Mouse (Mus musculus) ES-Bruce4 (cell line): Measurements from ENCODE around the gene Sos1. TPM values are rescaled to one million over a fixed set of nuclear protein-coding genes. Genes with fewer than 3 reads are reported as not detected.

Experiments used
- H3K27ac ChIP-seq: 2 replicates; pipeline ENCODE4 v1.5.1; 2012; ENCODE audit warnings: low read length, inconsistent platforms; ENCODE audit not compliant: insufficient read depth
- H3K27me3 ChIP-seq: 2 replicates; pipeline ENCODE4 v1.6.1; 2012; ENCODE audit warnings: mild to moderate bottlenecking, low read length, inconsistent platforms; ENCODE audit not compliant: control insufficient read depth, poor library complexity, insufficient read depth, severe bottlenecking
- H3K36me3 ChIP-seq: 2 replicates; pipeline ENCODE4 v1.6.1; 2012; ENCODE audit warnings: inconsistent platforms, mild to moderate bottlenecking, low read length, moderate library complexity; ENCODE audit not compliant: control insufficient read depth, poor library complexity, insufficient read depth, severe bottlenecking
- H3K4me1 ChIP-seq: one replicate; pipeline ENCODE4 v1.8.1; 2011; ENCODE audit warnings: low read length; ENCODE audit not compliant: control insufficient read depth, insufficient read depth
- H3K4me3 ChIP-seq: 2 replicates; pipeline ENCODE4 v1.5.1; 2011; ENCODE audit warnings: low read depth, mild to moderate bottlenecking, low read length
- H3K9ac ChIP-seq: 2 replicates; pipeline ENCODE4 v1.6.1; 2012; ENCODE audit warnings: low read depth, mild to moderate bottlenecking, inconsistent platforms; ENCODE audit not compliant: poor library complexity, severe bottlenecking
- H3K9me3 ChIP-seq: replicated peaks from 2 replicates; pipeline ENCODE4 v1.6.1; 2012; ENCODE audit warnings: mild to moderate bottlenecking, low read length, inconsistent platforms; ENCODE audit not compliant: control insufficient read depth, poor library complexity, insufficient read depth, severe bottlenecking
- CTCF ChIP-seq: IDR thresholded peaks from one replicate; pipeline ENCODE4 v1.8.1; 2011; ENCODE audit warnings: low read depth, low read length
- EP300 ChIP-seq: IDR thresholded peaks from 2 replicates; pipeline ENCODE4 v1.6.1; 2011; ENCODE audit warnings: low read depth, low read length; ENCODE audit not compliant: insufficient read depth
- POLR2A ChIP-seq: IDR thresholded peaks from one replicate; pipeline ENCODE4 v1.8.1; 2011; ENCODE audit warnings: low read length; ENCODE audit not compliant: insufficient read depth
- polyA plus RNA-seq: library from polyadenylated mRNA; stranded (reverse); fragments of >200 nt; gene quantifications from 2 replicates; pipeline ENCODE4 v1.2.4, GENCODE M21; 2011; ENCODE audit warnings: low read depth; ENCODE audit not compliant: missing spikeins, insufficient read depth, insufficient read length

Sos1 gene
- polyA plus RNA-seq, 1 experiment = 43.1 TPM

DNA sequence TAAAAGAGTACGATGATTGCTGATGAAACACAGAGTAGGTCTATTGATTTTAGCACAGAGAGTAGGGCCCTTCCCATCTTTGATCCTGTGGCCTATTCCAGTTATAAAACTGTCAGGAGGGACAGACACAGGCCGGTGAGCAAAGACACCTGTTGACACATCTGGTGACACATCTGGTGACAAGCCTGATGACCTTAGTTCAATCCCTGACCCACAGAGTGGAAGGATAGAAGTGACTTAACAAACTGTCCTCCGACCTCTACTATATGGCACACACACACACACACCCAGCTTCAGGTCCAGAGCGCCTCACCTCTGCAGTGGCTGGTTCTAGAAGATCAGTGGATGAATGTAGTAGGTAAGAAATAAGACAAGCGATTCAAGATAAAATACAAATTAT, 33.8 kb downstream of the Sos1 start:
- Histone ChIP-seq H3K36me3 (peaks cover 47% of the 10 kb centered on the region), H3K4me1 (no peaks in the 10 kb centered on the region), H3K9me3 (no peaks in the 10 kb centered on the region), H3K4me3 (no peak overlapping the region), H3K9ac (no peak overlapping the region), H3K27me3 (no peaks in the 10 kb centered on the region), H3K27ac (no peak overlapping the region)
- TF ChIP-seq EP300 = no peak
- no peak for TF ChIP-seq CTCF
- TF ChIP-seq POLR2A = no peak

DNA sequence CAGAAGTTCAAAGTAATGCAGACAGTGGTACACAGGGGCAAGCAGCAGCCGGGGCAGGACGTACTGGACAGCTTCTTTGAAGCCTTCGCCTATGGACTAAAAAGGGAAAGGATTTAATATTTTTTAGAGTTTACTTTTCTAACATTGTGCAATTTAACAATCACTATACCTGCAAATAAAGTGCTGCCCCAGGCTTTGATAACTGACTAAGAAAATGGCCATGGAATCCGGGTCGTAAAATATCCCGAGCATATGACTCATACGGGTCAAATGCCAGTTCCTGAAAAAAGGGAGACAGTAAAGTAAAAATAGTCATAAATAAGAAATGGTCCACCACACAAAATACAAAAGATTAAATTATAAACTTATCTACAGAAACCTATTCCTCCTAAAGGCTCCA, 34.8 kb downstream of the Sos1 start:
- TF ChIP-seq POLR2A = no peak
- no peak for TF ChIP-seq CTCF
- TF ChIP-seq EP300 = no peak
- peaks cover 47% of the 10 kb centered on the region for H3K36me3 ChIP-seq
- H3K27ac ChIP-seq = no peak overlapping the region
- no peak overlapping the region for H3K4me3 ChIP-seq
- no peak overlapping the region for H3K9ac ChIP-seq
- H3K27me3 ChIP-seq = no peaks in the 10 kb centered on the region
- no peaks in the 10 kb centered on the region for H3K4me1 ChIP-seq
- H3K9me3 ChIP-seq = no peaks in the 10 kb centered on the region

DNA sequence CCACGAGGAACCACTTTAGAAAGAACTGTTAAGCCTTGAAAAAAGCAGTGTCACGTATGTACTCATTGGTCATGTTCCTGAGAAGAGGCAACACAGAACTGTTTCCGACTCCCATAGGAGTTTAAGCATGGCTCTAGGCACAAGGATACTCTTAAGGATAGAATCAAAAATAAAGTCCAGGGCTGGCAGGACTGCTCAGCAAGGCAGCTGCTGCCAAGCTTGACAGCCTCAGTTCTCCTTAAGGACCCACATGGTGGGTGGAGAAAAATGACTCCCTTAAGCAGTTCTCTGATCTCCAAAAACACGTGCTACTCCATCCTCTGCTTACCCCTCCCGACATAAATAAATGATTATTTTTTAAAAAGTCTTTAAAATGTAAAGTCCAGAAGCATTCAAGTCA, 44.6 kb downstream of the Sos1 start:
- peaks cover 21% of the 10 kb centered on the region for H3K36me3 ChIP-seq
- H3K27me3 ChIP-seq = no peaks in the 10 kb centered on the region
- H3K9me3 ChIP-seq = no peaks in the 10 kb centered on the region
- TF ChIP-seq CTCF = no peak
- no peak for TF ChIP-seq EP300
- TF ChIP-seq POLR2A = no peak
- no peak overlapping the region for H3K27ac ChIP-seq
- H3K4me3 ChIP-seq = no peak overlapping the region
- no peaks in the 10 kb centered on the region for H3K4me1 ChIP-seq
- H3K9ac ChIP-seq = no peak overlapping the region

DNA sequence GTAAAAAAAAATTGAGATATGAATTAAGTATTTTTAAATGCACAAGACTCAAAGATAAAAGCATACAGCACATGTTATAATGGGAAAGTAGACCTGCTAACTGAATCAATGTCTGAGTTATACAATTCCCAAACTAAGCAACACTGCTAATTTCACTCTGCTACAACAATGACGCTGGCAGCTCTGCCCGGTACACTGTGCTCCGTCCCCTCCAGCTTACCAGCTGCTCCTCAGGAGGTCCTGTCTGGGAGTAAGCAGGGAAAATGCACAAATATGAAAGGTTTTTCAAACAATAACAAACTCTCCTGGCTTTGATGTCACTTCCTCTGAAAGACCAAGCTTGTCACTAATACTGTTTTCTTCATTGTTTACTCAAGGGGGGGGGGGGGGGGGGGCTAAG, 45.8 kb downstream of the Sos1 start:
- no peaks in the 10 kb centered on the region for H3K27me3 ChIP-seq
- H3K36me3 ChIP-seq = peaks cover 22% of the 10 kb centered on the region
- no peak for TF ChIP-seq EP300
- no peak for TF ChIP-seq POLR2A
- no peak for TF ChIP-seq CTCF
- no peaks in the 10 kb centered on the region for H3K9me3 ChIP-seq
- H3K9ac ChIP-seq = no peak overlapping the region
- H3K4me1 ChIP-seq = no peaks in the 10 kb centered on the region
- no peak overlapping the region for H3K4me3 ChIP-seq
- H3K27ac ChIP-seq = no peak overlapping the region

DNA sequence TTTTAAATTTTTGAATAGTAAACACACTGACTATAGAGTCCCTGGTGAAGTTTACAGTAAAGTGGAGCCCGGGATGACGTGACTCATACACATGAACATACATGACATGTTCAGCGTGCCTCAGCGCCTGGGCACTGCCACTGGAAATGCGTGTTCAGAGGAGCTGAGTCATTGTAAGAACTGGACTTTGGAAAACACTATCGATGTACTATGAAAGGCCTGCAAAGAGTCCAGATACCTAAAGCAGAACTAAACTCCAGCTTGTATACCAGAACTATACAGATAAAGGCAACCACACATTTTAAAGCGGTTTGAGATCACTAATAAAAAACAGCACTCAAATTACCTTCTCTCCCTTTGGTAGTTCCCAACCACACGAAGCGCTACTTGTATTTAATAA, 48.3 kb downstream of the Sos1 start:
- no peaks in the 10 kb centered on the region for H3K27me3 ChIP-seq
- H3K9ac ChIP-seq = no peak overlapping the region
- TF ChIP-seq EP300 = no peak
- TF ChIP-seq POLR2A = no peak
- no peak for TF ChIP-seq CTCF
- no peak overlapping the region for H3K27ac ChIP-seq
- no peaks in the 10 kb centered on the region for H3K9me3 ChIP-seq
- peaks cover 17% of the 10 kb centered on the region for H3K36me3 ChIP-seq
- H3K4me3 ChIP-seq = no peak overlapping the region
- H3K4me1 ChIP-seq = no peaks in the 10 kb centered on the region

DNA sequence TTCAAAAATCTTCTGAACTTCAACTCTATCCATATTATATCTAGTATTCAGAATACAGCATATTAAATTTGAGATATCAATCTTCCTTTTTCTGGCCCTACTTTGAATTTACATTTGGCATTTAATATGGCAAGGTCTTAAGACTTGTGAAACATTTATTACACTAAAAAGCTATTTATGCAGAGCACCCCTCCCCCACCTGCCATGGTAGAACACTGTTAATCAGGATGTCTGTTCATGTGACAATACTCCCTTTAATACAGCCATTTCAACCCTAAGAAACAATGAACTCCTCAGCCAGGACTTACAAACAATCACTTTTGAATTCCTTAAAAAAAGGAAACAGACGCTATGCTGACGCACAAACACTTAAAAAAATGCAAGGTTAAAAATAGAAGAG, 52.3 kb downstream of the Sos1 start:
- no peaks in the 10 kb centered on the region for H3K27me3 ChIP-seq
- peaks cover 15% of the 10 kb centered on the region for H3K36me3 ChIP-seq
- H3K4me3 ChIP-seq = no peak overlapping the region
- H3K9ac ChIP-seq = no peak overlapping the region
- no peaks in the 10 kb centered on the region for H3K4me1 ChIP-seq
- 0 out of 2 replicates have a peak, but pooled peaks cover 3% of the 10 kb centered on the region for H3K9me3 ChIP-seq
- no peak for TF ChIP-seq CTCF
- H3K27ac ChIP-seq = no peak overlapping the region

DNA sequence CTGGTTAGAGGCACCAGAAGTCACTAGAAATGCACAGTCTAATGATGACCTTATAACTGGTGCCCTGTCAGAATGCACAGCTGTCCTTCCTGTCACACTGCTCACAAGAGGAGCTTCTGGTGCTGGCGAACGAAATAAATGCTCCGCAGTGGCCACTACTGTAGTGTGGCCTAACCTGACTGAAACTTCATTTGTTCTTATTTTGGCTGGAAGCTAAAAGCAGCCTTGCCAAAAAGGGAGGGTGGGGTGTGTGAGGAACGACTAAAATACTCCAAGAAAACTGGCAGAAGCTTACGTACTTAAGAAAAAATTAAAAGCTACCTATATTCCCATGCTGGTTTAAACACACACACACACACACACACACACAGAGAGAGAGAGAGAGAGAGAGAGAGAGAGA, 53.4 kb downstream of the Sos1 start:
- Histone ChIP-seq H3K4me3 (no peak overlapping the region), H3K9ac (no peak overlapping the region), H3K27me3 (no peaks in the 10 kb centered on the region), H3K9me3 (0 out of 2 replicates have a peak, but pooled peaks cover 3% of the 10 kb centered on the region), H3K36me3 (peaks cover 17% of the 10 kb centered on the region), H3K27ac (no peak overlapping the region), H3K4me1 (no peaks in the 10 kb centered on the region)
- TF ChIP-seq POLR2A (no peak), EP300 (no peak), CTCF (no peak)
